Mouse (Mus musculus) layer of hippocampus, adult 8-10 months (tissue): ENCODE data around the gene Tomm70a. TPM values are rescaled to one million over a fixed set of nuclear protein-coding genes. Genes with fewer than 3 reads are reported as not detected.

Experiments
- DNase-seq, 2 experiments: peaks; one replicate each; pipeline ENCODE4 v3.0.0; 2022; ENCODE audit warnings: low spot score in 2 of 2
- total RNA-seq, 4 experiments: library from RNA; stranded (reverse); gene quantifications; 2 replicates each; pipeline ENCODE4 v1.2.4; 2022

Gene Tomm70a
- total RNA-seq, 4 experiments from 2014 or later, result 89.5 to 97.7 (median 91.6) TPM

- no peak for DNase-seq
These were observed 68.0 kb downstream of the Tomm70a start for GRCm38 (mm10) chr16:57189493-57189892.

GRCm38 (mm10) chr16:57190390-57190789, 68.9 kb downstream of the Tomm70a start:
- DNase-seq, result no peak

- DNase-seq, result no peak
These were observed 69.7 kb downstream of the Tomm70a start for GRCm38 (mm10) chr16:57191214-57191613.

GRCm38 (mm10) chr16:57196590-57196989, 75.1 kb downstream of the Tomm70a start:
- no peak for DNase-seq

- no peak for DNase-seq
These were observed 75.8 kb downstream of the Tomm70a start for GRCm38 (mm10) chr16:57197281-57197680.

Other genes starting within 250 kb of the Tomm70a start
- gene Tmem45a, start 235.5 kb upstream of the Tomm70a start, total RNA-seq, result 1 to 10 TPM in 2 of 4 experiments, under 1 TPM in 2; 0.47 to 1.1 (median 0.80) TPM
- 1 to 10 TPM in 3 of 4 experiments, under 1 TPM in 1; 0.87 to 4.1 (median 1.9) TPM for gene Lnp1, start 193.6 kb upstream of the Tomm70a start, total RNA-seq
- under 1 TPM in 2 of 4 experiments, not detected in 2; 0.21 to 0.34 TPM for gene Tmem45a2, start 50.3 kb upstream of the Tomm70a start, total RNA-seq
- gene Nit2, start 45.6 kb downstream of the Tomm70a start, total RNA-seq, result 10 to 100 TPM; 13.6 to 18.2 (median 18.0) TPM
- 10 to 100 TPM; 47.4 to 52.9 (median 51.1) TPM for gene Tbc1d23, start 109.8 kb downstream of the Tomm70a start, total RNA-seq
- gene Tmem30c, start 171.2 kb downstream of the Tomm70a start, total RNA-seq, result 1 to 10 TPM in 1 of 4 experiments, under 1 TPM in 3; 0.18 to 1.4 (median 0.67) TPM
- gene Filip1l, start 231.4 kb downstream of the Tomm70a start, total RNA-seq, result 1 to 10 TPM; 4.2 to 5.0 (median 4.7) TPM